10 mouse cellular contexts compared by ENCODE assay signal in genomic region chr8:110719898-110720653, GRCm38 (mm10). TPM values are rescaled to one million over a fixed set of nuclear protein-coding genes. Genes with fewer than 3 reads are reported as not detected.
A peak's percentile ranks its signal among the peaks of the same experiment; 100 is the strongest.
DNase-seq lines count a peak whose midpoint lies in the region; ATAC-seq lines count a peak whose summit lies in the region.
"Had no signal": no experiment of that assay in that cellular context is flagged by ENCODE, and none has a peak within 500 bp of the region (broad histone marks: within the 10 kb centered on the region; RNA-seq: fewer than 3 reads in every experiment).

No protein-coding gene starts in this region.

- no peaks in the 10 kb centered on the region for H3K9me3 ChIP-seq in heart, embryonic 12.5 days (replicated peaks)
- H3K9me3 ChIP-seq in heart, embryonic 16.5 days (replicated peaks; ENCODE audit: control insufficient read depth, low read length), result no peaks in the 10 kb centered on the region
- H3K9me3 ChIP-seq in midbrain, embryonic 11.5 days (ENCODE audit: control insufficient read depth, low read length), result no peaks in the 10 kb centered on the region

- H3K4me2 ChIP-seq in heart, embryonic 12.5 days, result peak overlapping the region; percentile 92; the same call in 1 of the 2 replicates
- H3K4me2 ChIP-seq in heart, embryonic 16.5 days (ENCODE audit: low read depth, low read length), result no peak overlapping the region; the same call in 1 of the 2 replicates
- peak overlapping the region; percentile 72; the same call in 1 of the 2 replicates for H3K4me2 ChIP-seq in midbrain, embryonic 11.5 days

- H3K9ac ChIP-seq in heart, embryonic 12.5 days, result peak overlapping the region; percentile 18; the same call in 1 of the 2 replicates
- H3K9ac ChIP-seq in heart, embryonic 16.5 days (ENCODE audit: low read length), result no peak overlapping the region
- no peak overlapping the region for H3K9ac ChIP-seq in midbrain, embryonic 11.5 days (ENCODE audit: low read length)

- H3K27ac ChIP-seq in heart, embryonic 12.5 days (ENCODE audit: poor library complexity, severe bottlenecking), result peak overlapping the region; percentile 95
- peak overlapping the region; percentile 80 for H3K27ac ChIP-seq in brown adipose tissue, adult 24 weeks (replicated peaks; ENCODE audit: low read depth, low read length)
- H3K27ac ChIP-seq in heart, embryonic 16.5 days (ENCODE audit: low read length), result peak overlapping the region; percentile 83
- H3K27ac ChIP-seq in midbrain, embryonic 11.5 days (ENCODE audit: low read depth, low read length), result peak overlapping the region; percentile 69; the same call in 1 of the 2 replicates

- DNase-seq in heart, adult 9 months (ENCODE audit: low spot score in 2 of 2), result no peak
- DNase-seq in midbrain, embryonic 11.5 days (ENCODE audit: low spot score, missing footprints), result peak; percentile 89
- DNase-seq in embryo, embryonic 11 days, result no peak
- no peak for DNase-seq in layer of hippocampus, postnatal 25 days (ENCODE audit: extremely low spot score in 1 of 2, low spot score in 1 of 2)
- DNase-seq in left cerebral cortex, postnatal 36 days (ENCODE audit: low spot score in 2 of 2), result no peak

- no peaks in the 10 kb centered on the region for H3K27me3 ChIP-seq in heart, embryonic 12.5 days (replicated peaks)
- no peaks in the 10 kb centered on the region for H3K27me3 ChIP-seq in heart, embryonic 16.5 days (ENCODE audit: control insufficient read depth, insufficient read depth, low read length)
- H3K27me3 ChIP-seq in midbrain, embryonic 11.5 days (ENCODE audit: control insufficient read depth, insufficient read depth, low read length), result no peaks in the 10 kb centered on the region

- peaks cover 4% of the 10 kb centered on the region; the same call in 1 of the 2 replicates for H3K36me3 ChIP-seq in heart, embryonic 12.5 days
- no peaks in the 10 kb centered on the region for H3K36me3 ChIP-seq in heart, embryonic 16.5 days (ENCODE audit: control insufficient read depth, insufficient read depth)
- H3K36me3 ChIP-seq in midbrain, embryonic 11.5 days (ENCODE audit: control insufficient read depth, insufficient read depth, low read length), result no peaks in the 10 kb centered on the region

- ATAC-seq in heart, embryonic 12.5 days (ENCODE audit: insufficient number of reproducible peaks, low FRiP score), result no peak
- no peak for ATAC-seq in heart, embryonic 16.5 days (replicated peaks; ENCODE audit: extremely low read depth, insufficient read depth, low FRiP score)
- ATAC-seq in midbrain, embryonic 11.5 days (ENCODE audit: low FRiP score), result no peak
- ATAC-seq: CD4-positive, CD25-positive, alpha-beta regulatory T cell, adult 4 months; inflammation-experienced regulatory T-cells, adult 6 months had no signal

- H3K4me1 ChIP-seq in heart, embryonic 12.5 days (replicated peaks), result peaks cover 85% of the 10 kb centered on the region
- peaks cover 28% of the 10 kb centered on the region for H3K4me1 ChIP-seq in brown adipose tissue, adult 24 weeks (ENCODE audit: control insufficient read depth, insufficient read depth, insufficient read length, low read length)
- H3K4me1 ChIP-seq in heart, embryonic 16.5 days (ENCODE audit: control insufficient read depth, insufficient read depth, low read length), result peaks cover 71% of the 10 kb centered on the region
- peaks cover 40% of the 10 kb centered on the region for H3K4me1 ChIP-seq in midbrain, embryonic 11.5 days (ENCODE audit: control insufficient read depth, insufficient read depth, low read length)

- intact Hi-C loops in left cerebral cortex, postnatal 36 days (cut with DNase I), result loop anchor here (5.0 kb wide), 1 partner anchor 58 kb away; no protein-coding TSS in a partner anchor

- no peak overlapping the region for H3K4me3 ChIP-seq in heart, embryonic 12.5 days
- no peak overlapping the region; the same call in 1 of the 2 replicates for H3K4me3 ChIP-seq in brown adipose tissue, adult 24 weeks (ENCODE audit: insufficient read depth, low read depth, low read length)
- H3K4me3 ChIP-seq in heart, embryonic 16.5 days (ENCODE audit: low read length), result no peak overlapping the region
- H3K4me3 ChIP-seq in midbrain, embryonic 11.5 days (ENCODE audit: low read depth, low read length), result no peak overlapping the region

- WGBS in heart, embryonic 12.5 days, result 59% methylated on average over 6 of the region's 6 CpGs
- WGBS in heart, embryonic 16.5 days, result 66% methylated on average over 6 of the region's 6 CpGs
- 50% methylated on average over 6 of the region's 6 CpGs for WGBS in midbrain, embryonic 11.5 days

RNA-seq across cellular contexts. Expression of gene Mtss1l, which starts 1.2 kb away (rescaled TPM):
- 12.9 and 14.3 TPM in 2 replicates for polyA plus RNA-seq in heart, embryonic 12.5 days (2016; fragmentation: Nextera tagmentation; extraction: Ambion mirVana)
- polyA plus RNA-seq in brown adipose tissue, adult 24 weeks (2012; ENCODE audit: insufficient read depth, insufficient read length, missing spikeins), result 7.1 and 10.8 TPM in 2 replicates
- 4.5 and 6.6 TPM in 2 replicates for polyA plus RNA-seq in heart, embryonic 16.5 days (2015; fragmentation: Nextera tagmentation; extraction: Ambion mirVana)
- polyA plus RNA-seq in midbrain, embryonic 11.5 days (2014; fragmentation: Nextera tagmentation; extraction: Ambion mirVana), result 7.4 and 9.6 TPM in 2 replicates
- 100 to 1,000 TPM; 206 to 252 TPM for total RNA-seq in layer of hippocampus, postnatal 25 days (2021)
- total RNA-seq in left cerebral cortex, postnatal 36 days (2021), result 100 to 1,000 TPM; 196 to 205 TPM
- polyA plus RNA-seq: CD4-positive, CD25-positive, alpha-beta regulatory T cell, adult 4 months had no signal
